12 mouse cellular contexts compared by ENCODE assay signal in the genomic region with DNA sequence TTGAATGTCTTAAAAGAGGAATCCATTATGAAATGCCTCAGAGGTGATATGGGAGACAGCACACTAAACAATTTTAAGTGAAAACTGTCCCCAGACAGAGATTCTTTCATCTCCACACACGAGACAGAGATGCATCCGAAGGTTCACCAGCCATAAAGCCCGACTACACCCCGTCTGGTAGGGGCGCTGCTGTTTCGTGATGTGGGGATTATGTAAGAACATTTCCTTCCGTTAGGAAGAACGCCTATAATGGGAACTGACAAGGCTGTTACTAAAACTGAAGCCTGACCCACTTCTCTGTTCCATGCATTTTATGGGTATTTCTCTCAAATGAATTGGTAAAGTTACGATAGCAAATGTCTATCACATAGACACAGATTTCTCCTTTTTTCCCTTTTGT.
A peak's percentile ranks its signal among the peaks of the same experiment; 100 is the strongest.
DNase-seq lines count a peak whose midpoint lies in the region; ATAC-seq lines count a peak whose summit lies in the region.
"Had no signal": no experiment of that assay in that cellular context is flagged by ENCODE, and none has a peak within 500 bp of the region (broad histone marks: within the 10 kb centered on the region; RNA-seq: fewer than 3 reads in every experiment).

No protein-coding gene starts in this region.

- H3K27me3 ChIP-seq in midbrain, embryonic 13.5 days, result no peaks in the 10 kb centered on the region
- H3K27me3 ChIP-seq: kidney, embryonic 15.5 days had no signal

- H3K9ac ChIP-seq in midbrain, embryonic 13.5 days (replicated peaks), result no peak overlapping the region
- H3K9ac ChIP-seq: kidney, embryonic 15.5 days had no signal

- H3K4me3 ChIP-seq in midbrain, embryonic 13.5 days (replicated peaks), result no peak overlapping the region
- H3K4me3 ChIP-seq: hindbrain, embryonic 10.5 days; kidney, embryonic 15.5 days had no signal

- H3K4me2 ChIP-seq in midbrain, embryonic 13.5 days (replicated peaks), result no peak overlapping the region
- H3K4me2 ChIP-seq: kidney, embryonic 15.5 days had no signal

- peaks cover 4% of the 10 kb centered on the region for H3K36me3 ChIP-seq in midbrain, embryonic 13.5 days

- no peak overlapping the region for H3K27ac ChIP-seq in midbrain, embryonic 13.5 days
- H3K27ac ChIP-seq: hindbrain, embryonic 10.5 days; kidney, embryonic 15.5 days; macrophage had no signal

- ATAC-seq in cerebellum, adult (ENCODE audit: insufficient number of reproducible peaks, low FRiP score, low TSS enrichment), result peak; percentile 96
- peak; percentile 95 for ATAC-seq in megakaryocyte progenitor cell, adult 5-6 weeks (replicated peaks; ENCODE audit: poor library complexity)
- ATAC-seq in midbrain, embryonic 13.5 days, result no peak
- ATAC-seq: forebrain, embryonic 16.5 days had no signal

- DNase-seq in cerebellum, postnatal 4 days (ENCODE audit: low spot score in 2 of 2), result no peak
- DNase-seq in left cerebral cortex, adult 11 months (ENCODE audit: low spot score), result peak; percentile 47
- no peak for DNase-seq in left cerebral cortex, postnatal 4 days
- peak; percentile 60 for DNase-seq in cerebellum, adult 8-10 months
- no peak for DNase-seq in adrenal gland, adult (ENCODE audit: inconsistent age in 2 of 2, low spot score in 1 of 2)

- WGBS in midbrain, embryonic 13.5 days, result 85% methylated on average over 9 of the region's 9 CpGs

- intact Hi-C loops in left cerebral cortex, postnatal 4 days (cut with DNase I), result no loop called here

- H3K9me3 ChIP-seq in midbrain, embryonic 13.5 days, result no peaks in the 10 kb centered on the region
- H3K9me3 ChIP-seq: hindbrain, embryonic 10.5 days; kidney, embryonic 15.5 days had no signal

- H3K4me1 ChIP-seq in midbrain, embryonic 13.5 days (replicated peaks), result no peaks in the 10 kb centered on the region
- H3K4me1 ChIP-seq: hindbrain, embryonic 10.5 days; kidney, embryonic 15.5 days had no signal

Comparison
In these comparisons a context has a peak if more than half of its experiments do, and no peak if none do; other contexts are left out.
1. DNase-seq: peak in left cerebral cortex, adult 11 months (single experiment) and cerebellum, adult 8-10 months (single experiment); none in cerebellum, postnatal 4 days (0 of 2), left cerebral cortex, postnatal 4 days (single experiment) and adrenal gland, adult (0 of 2).